Mouse (Mus musculus) midbrain, postnatal 0 days (tissue): Measurements from ENCODE around the gene Mtg2. TPM values are rescaled to one million over a fixed set of nuclear protein-coding genes. Genes with fewer than 3 reads are reported as not detected.

ENCODE experiments used
- ATAC-seq: fragments of 200-750 bp; cut with Nextera tagmentation; 2 replicates; pipeline ENCODE4 v1.8.0; 2017; ENCODE audit warnings: moderate number of reproducible peaks, mild to moderate bottlenecking, moderate TSS enrichment, moderate library complexity; ENCODE audit not compliant: low FRiP score
- DNase-seq: peaks from one replicate; pipeline ENCODE4 v3.0.0-alpha.2; 2015; ENCODE audit warnings: low spot score
- H3K27ac ChIP-seq: fragments of 300-500 bp; sonication (generic); 2 replicates; pipeline ENCODE4 v1.5.1; 2014; ENCODE audit warnings: low read depth, mild to moderate bottlenecking, low read length, mixed read lengths
- H3K27me3 ChIP-seq: fragments of 300-500 bp; sonication (generic); 2 replicates; pipeline ENCODE4 v1.6.1; 2014; ENCODE audit warnings: low read length, control low read depth, mixed read lengths; ENCODE audit not compliant: insufficient read depth
- H3K36me3 ChIP-seq: fragments of 300-500 bp; sonication (generic); 2 replicates; pipeline ENCODE4 v1.6.1; 2014; ENCODE audit warnings: low read length, control low read depth, mixed read lengths; ENCODE audit not compliant: insufficient read depth
- H3K4me1 ChIP-seq: fragments of 300-500 bp; sonication (generic); 2 replicates; pipeline ENCODE4 v1.6.1; 2014; ENCODE audit warnings: mild to moderate bottlenecking, control low read depth, antibody characterized with exemption, low read length, mixed read lengths; ENCODE audit not compliant: insufficient read depth
- H3K4me2 ChIP-seq: fragments of 300-500 bp; sonication (generic); 2 replicates; pipeline ENCODE4 v1.6.1; 2014; ENCODE audit warnings: low read depth, mild to moderate bottlenecking, low read length, mixed read lengths; ENCODE audit not compliant: poor library complexity, severe bottlenecking
- H3K4me3 ChIP-seq: fragments of 300-500 bp; sonication (generic); 2 replicates; pipeline ENCODE4 v1.5.1; 2014; ENCODE audit warnings: low read depth, mild to moderate bottlenecking, low read length, moderate library complexity
- H3K9ac ChIP-seq: fragments of 300-500 bp; sonication (generic); replicated peaks from 2 replicates; pipeline ENCODE4 v1.6.1; 2014; ENCODE audit warnings: mild to moderate bottlenecking, low read length, moderate library complexity, mixed read lengths; ENCODE audit not compliant: poor library complexity, severe bottlenecking
- H3K9me3 ChIP-seq: fragments of 300-500 bp; sonication (generic); 2 replicates; pipeline ENCODE4 v1.6.1; 2016; ENCODE audit warnings: low read length, control low read depth
- CTCF ChIP-seq: IDR thresholded peaks from 2 replicates; pipeline ENCODE4 v1.5.1; 2016; ENCODE audit warnings: antibody characterized with exemption, mild to moderate bottlenecking
- WGBS: fragments of 180-500 bp; shearing (Covaris S2); extraction: QIAGEN DNeasy Blood & Tissue Kit; methylation state at CpG from one replicate; pipeline ENCODE4 v1.1.7; 2014; 5-methylcytosine and 5-hydroxymethylcytosine counted together
- polyA plus RNA-seq: library from polyadenylated mRNA; unstranded; fragments of >200 nt; fragmentation: Nextera tagmentation; extraction: Ambion mirVana; gene quantifications from 2 replicates; pipeline ENCODE4 v1.2.1, GENCODE M21; 2015
- total RNA-seq: library from RNA; depleted of rRNA; stranded (reverse); fragments of >200 nt; gene quantifications from 2 replicates; pipeline ENCODE4 v1.2.3, GENCODE M21; 2014

Mtg2 gene
- total and polyA plus RNA-seq, 2 experiments from 2014 or later = 18.0 to 27.3 TPM

- peak overlapping the region; percentile 91 for H3K4me3 ChIP-seq
- TF ChIP-seq CTCF = no peak
- peaks cover 18% of the 10 kb centered on the region for H3K4me1 ChIP-seq
- H3K9ac ChIP-seq = peak overlapping the region; percentile 90
- DNase-seq = no peak
- WGBS = under 1% methylated on average over 54 of the region's 68 CpGs
- peak overlapping the region; percentile 95 for H3K4me2 ChIP-seq
- H3K9me3 ChIP-seq = no peaks in the 10 kb centered on the region
- no peaks in the 10 kb centered on the region for H3K36me3 ChIP-seq
- peak; percentile 36 for ATAC-seq
- H3K27ac ChIP-seq = peak overlapping the region; percentile 74
- no peaks in the 10 kb centered on the region for H3K27me3 ChIP-seq
Measured at GRCm38 (mm10) chr2:180119439-180120291, 49.3 kb downstream of the Mtg2 start.

GRCm38 (mm10) chr2:180120292-180120761, 49.9 kb downstream of the Mtg2 start:
- WGBS = 66% methylated on average over 5 of the region's 5 CpGs
- Histone ChIP-seq H3K36me3 (no peaks in the 10 kb centered on the region), H3K4me3 (peak overlapping the region; percentile 91), H3K9me3 (no peaks in the 10 kb centered on the region), H3K27me3 (no peaks in the 10 kb centered on the region), H3K4me2 (peak overlapping the region; percentile 95), H3K4me1 (peaks cover 18% of the 10 kb centered on the region), H3K27ac (no peak overlapping the region), H3K9ac (peak overlapping the region; percentile 90; the same call in 1 of the 2 replicates)
- TF ChIP-seq CTCF = no peak
- ATAC-seq (no peak), DNase-seq (no peak)

GRCm38 (mm10) chr2:180124192-180124591, 53.8 kb downstream of the Mtg2 start:
- no peaks in the 10 kb centered on the region for H3K36me3 ChIP-seq
- H3K4me1 ChIP-seq = peaks cover 3% of the 10 kb centered on the region; the same call in 1 of the 2 replicates
- no peak overlapping the region for H3K9ac ChIP-seq
- 87% methylated on average over 2 of the region's 2 CpGs for WGBS
- ATAC-seq (no peak), DNase-seq (no peak)
- H3K27ac ChIP-seq = no peak overlapping the region
- H3K4me3 ChIP-seq = no peak overlapping the region
- H3K27me3 ChIP-seq = no peaks in the 10 kb centered on the region
- H3K9me3 ChIP-seq = no peaks in the 10 kb centered on the region
- no peak overlapping the region for H3K4me2 ChIP-seq
- TF ChIP-seq CTCF = peak; percentile 41

- Histone ChIP-seq H3K4me2 (no peak overlapping the region), H3K9me3 (no peaks in the 10 kb centered on the region), H3K4me1 (no peaks in the 10 kb centered on the region), H3K27ac (no peak overlapping the region), H3K9ac (peak overlapping the region; percentile 6; the same call in 1 of the 2 replicates), H3K27me3 (no peaks in the 10 kb centered on the region), H3K36me3 (no peaks in the 10 kb centered on the region), H3K4me3 (no peak overlapping the region)
- ATAC-seq (no peak), DNase-seq (peak; percentile 60)
- 8% methylated on average over 4 of the region's 4 CpGs for WGBS
- TF ChIP-seq CTCF = no peak
Measured at GRCm38 (mm10) chr2:180126195-180126594, 55.8 kb downstream of the Mtg2 start.

- 73% methylated on average over 1 of the region's 1 CpGs for WGBS
- no peak overlapping the region for H3K4me2 ChIP-seq
- H3K36me3 ChIP-seq = no peaks in the 10 kb centered on the region
- no peak overlapping the region for H3K4me3 ChIP-seq
- H3K9me3 ChIP-seq = no peaks in the 10 kb centered on the region
- H3K4me1 ChIP-seq = no peaks in the 10 kb centered on the region
- H3K27ac ChIP-seq = no peak overlapping the region
- TF ChIP-seq CTCF = no peak
- H3K27me3 ChIP-seq = no peaks in the 10 kb centered on the region
- DNase-seq = no peak
- H3K9ac ChIP-seq = no peak overlapping the region
- ATAC-seq = no peak
Measured at GRCm38 (mm10) chr2:180127675-180128074, 57.3 kb downstream of the Mtg2 start.

GRCm38 (mm10) chr2:180133231-180133630, 62.8 kb downstream of the Mtg2 start:
- no peaks in the 10 kb centered on the region for H3K27me3 ChIP-seq
- no peaks in the 10 kb centered on the region for H3K36me3 ChIP-seq
- ATAC-seq (no peak), DNase-seq (no peak)
- 95% methylated on average over 4 of the region's 4 CpGs for WGBS
- no peak overlapping the region for H3K4me2 ChIP-seq
- no peak for TF ChIP-seq CTCF
- H3K4me1 ChIP-seq = no peaks in the 10 kb centered on the region
- no peak overlapping the region for H3K4me3 ChIP-seq
- no peaks in the 10 kb centered on the region for H3K9me3 ChIP-seq
- no peak overlapping the region for H3K9ac ChIP-seq
- no peak overlapping the region for H3K27ac ChIP-seq
